Mouse (Mus musculus) heart, adult 2 months (tissue): ENCODE data around the gene Eif4e2. TPM values are rescaled to one million over a fixed set of nuclear protein-coding genes. Genes with fewer than 3 reads are reported as not detected.

ENCODE experiments used
- DNase-seq, 2 experiments: peaks; one replicate each; pipeline ENCODE4 v3.0.0; 2021
- H3K27ac ChIP-seq: fragments of 200-600 bp; 2 replicates; pipeline ENCODE4 v1.8.1; 2022
- H3K27me3 ChIP-seq: fragments of 200-500 bp; 2 replicates; pipeline ENCODE4 v1.6.1; 2012; ENCODE audit warnings: mild to moderate bottlenecking, low read length, inconsistent platforms, mixed read lengths; ENCODE audit not compliant: control insufficient read depth, insufficient read depth
- H3K36me3 ChIP-seq: fragments of 200-500 bp; 2 replicates; pipeline ENCODE4 v1.6.1; 2012; ENCODE audit warnings: low read length, inconsistent platforms; ENCODE audit not compliant: control insufficient read depth, insufficient read depth
- H3K4me1 ChIP-seq: fragments of 200-500 bp; 2 replicates; pipeline ENCODE4 v1.6.1; 2011; ENCODE audit warnings: low read length; ENCODE audit not compliant: control insufficient read depth, insufficient read depth
- H3K4me3 ChIP-seq: fragments of 200-600 bp; 2 replicates; pipeline ENCODE4 v1.8.1; 2022
- H3K79me2 ChIP-seq: fragments of 200-500 bp; replicated peaks from 2 replicates; pipeline ENCODE4 v1.6.1; 2012; ENCODE audit warnings: mild to moderate bottlenecking, inconsistent platforms, low read length, moderate library complexity, mixed read lengths; ENCODE audit not compliant: control insufficient read depth, insufficient read depth
- H3K9ac ChIP-seq: fragments of 200-500 bp; 2 replicates; pipeline ENCODE4 v1.6.1; 2012; ENCODE audit warnings: low read depth, mild to moderate bottlenecking, control low read depth, inconsistent platforms, low read length, mixed read lengths
- CTCF ChIP-seq: fragments of 200-600 bp; IDR thresholded peaks from 2 replicates; pipeline ENCODE4 v1.8.1; 2022; ENCODE audit warnings: antibody characterized with exemption, mild to moderate bottlenecking, moderate library complexity
- EP300 ChIP-seq: fragments of 200-500 bp; IDR thresholded peaks from 2 replicates; pipeline ENCODE4 v1.6.1; 2011; ENCODE audit warnings: low read depth, low read length, control low read depth; ENCODE audit not compliant: insufficient read depth
- POLR2A ChIP-seq: fragments of 200-500 bp; IDR thresholded peaks from 2 replicates; pipeline ENCODE4 v1.6.1; 2011; ENCODE audit warnings: mild to moderate bottlenecking, low read depth, low read length, control low read depth; ENCODE audit not compliant: insufficient read depth
- WGBS: fragments of 180-500 bp; shearing (Covaris S2); methylation state at CpG from one replicate; pipeline ENCODE4 v1.1.7; 2018; 5-methylcytosine and 5-hydroxymethylcytosine counted together
- intact Hi-C: fragments of 180-260 bp; cut with DNase I; formaldehyde crosslinking; loops from one replicate; pipeline ENCODE4 v1.15.1; 2025
- polyA plus RNA-seq: library from polyadenylated mRNA; depleted of rRNA; stranded (reverse); fragments of >200 nt; gene quantifications from 2 replicates; pipeline ENCODE4 v1.2.3, GENCODE M21; 2012
- total RNA-seq, 2 experiments: library from RNA; stranded (reverse); gene quantifications; 2 replicates each; pipeline ENCODE4 v1.2.3; 2021

Gene Eif4e2
- total and polyA plus RNA-seq, 3 experiments: 25.8 to 47.2 (median 44.1) TPM

DNA sequence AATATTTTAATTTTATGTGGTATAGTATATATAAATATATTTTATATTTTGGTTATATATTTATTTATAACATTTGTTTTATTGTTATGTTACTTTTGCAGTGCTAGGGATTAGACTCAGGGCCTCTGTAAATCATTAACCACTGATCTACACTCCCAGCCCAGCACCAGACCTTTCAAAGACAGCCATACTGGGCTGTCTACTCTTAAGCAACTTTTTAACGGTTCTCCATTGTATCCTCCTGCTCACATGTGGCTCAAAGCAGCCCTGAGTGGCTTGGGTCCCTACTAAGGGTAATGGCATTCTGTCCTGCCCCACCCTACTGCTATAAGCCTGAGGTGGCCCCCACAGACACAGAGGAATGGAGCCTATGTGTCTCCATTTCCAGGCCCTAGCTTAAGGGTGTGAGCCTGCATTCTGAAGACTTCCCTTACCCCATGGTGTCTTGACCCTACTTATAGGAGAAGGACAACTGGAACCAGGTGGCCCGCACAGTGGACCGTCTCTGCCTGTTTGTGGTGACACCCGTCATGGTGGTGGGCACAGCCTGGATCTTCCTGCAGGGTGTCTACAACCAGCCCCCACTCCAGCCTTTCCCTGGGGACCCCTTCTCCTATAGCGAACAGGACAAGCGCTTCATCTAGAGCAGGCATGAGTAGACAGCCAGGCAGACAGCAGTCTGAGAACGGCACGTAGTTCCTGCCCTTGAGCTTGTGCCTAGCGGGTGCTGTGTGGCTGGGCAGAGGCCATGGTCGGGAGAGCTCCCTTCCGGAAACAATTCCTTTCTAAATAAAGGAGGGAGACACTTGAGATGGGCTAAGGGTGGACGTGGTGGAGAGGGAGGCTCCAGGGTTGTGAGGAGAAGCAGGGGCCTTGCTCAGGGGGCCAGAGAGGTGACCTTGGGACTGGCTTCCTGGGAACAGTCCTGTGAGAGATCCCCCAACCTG, 15.3 kb upstream of the Eif4e2 start:
- Histone ChIP-seq H3K27ac (no peak overlapping the region), H3K9ac (no peak overlapping the region), H3K36me3 (no peaks in the 10 kb centered on the region), H3K27me3 (no peaks in the 10 kb centered on the region), H3K4me1 (no peaks in the 10 kb centered on the region), H3K79me2 (no peaks in the 10 kb centered on the region), H3K4me3 (no peak overlapping the region)
- DNase-seq: no peak
- TF ChIP-seq EP300 (no peak), POLR2A (no peak), CTCF (no peak)
- intact Hi-C loops: no loop called here
- WGBS: 60% methylated on average over 12 of the region's 12 CpGs

DNA sequence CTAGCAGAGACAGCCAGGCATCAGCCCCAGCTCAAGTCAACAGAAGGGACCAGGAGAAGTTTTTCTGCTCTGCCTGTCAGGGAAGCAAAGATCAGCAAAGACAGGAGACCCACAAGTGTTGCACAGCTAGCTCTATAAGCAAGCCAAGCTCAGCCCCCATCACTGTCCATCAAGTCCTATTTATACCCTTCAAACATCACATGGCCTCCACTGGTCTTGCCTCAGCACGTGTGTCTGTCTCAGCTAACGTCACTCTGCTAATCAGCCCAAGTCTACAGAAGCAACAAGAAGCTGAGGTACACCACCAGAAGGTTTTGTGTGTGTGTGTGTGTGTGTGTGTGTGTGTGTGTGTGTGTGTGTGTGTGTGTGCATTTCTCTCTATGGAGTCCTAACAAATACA, 12.9 kb upstream of the Eif4e2 start:
- Histone ChIP-seq H3K4me3 (no peak overlapping the region), H3K9ac (no peak overlapping the region), H3K27ac (no peak overlapping the region), H3K4me1 (no peaks in the 10 kb centered on the region), H3K79me2 (no peaks in the 10 kb centered on the region), H3K27me3 (no peaks in the 10 kb centered on the region), H3K36me3 (no peaks in the 10 kb centered on the region)
- WGBS: 18% methylated on average over 2 of the region's 2 CpGs
- TF ChIP-seq EP300: no peak
- TF ChIP-seq CTCF: no peak
- intact Hi-C loops: no loop called here
- no peak for DNase-seq

DNA sequence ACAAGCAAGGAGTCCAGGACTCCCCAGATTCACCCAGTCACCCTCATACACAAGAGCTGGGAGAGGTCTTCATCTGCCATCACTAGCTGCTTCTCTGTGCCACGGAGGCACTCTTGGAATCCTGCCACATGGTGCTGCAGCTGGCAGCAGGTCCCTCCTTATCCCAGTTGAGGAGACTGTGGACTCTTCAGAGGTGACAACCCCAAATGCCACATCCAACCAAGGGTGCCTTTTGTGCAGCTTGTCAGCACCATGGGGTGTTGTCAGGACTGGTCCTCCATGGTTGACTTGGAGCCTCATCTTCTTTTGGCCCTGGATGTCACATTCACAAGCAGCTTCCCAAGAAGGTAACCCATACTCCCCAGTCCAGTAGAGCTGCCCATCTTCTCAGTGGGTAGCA, 11.9 kb upstream of the Eif4e2 start:
- no peak overlapping the region for H3K9ac ChIP-seq
- 35% methylated on average over 1 of the region's 1 CpGs for WGBS
- H3K4me1 ChIP-seq: no peaks in the 10 kb centered on the region
- TF ChIP-seq POLR2A (no peak), CTCF (no peak), EP300 (no peak)
- H3K36me3 ChIP-seq: no peaks in the 10 kb centered on the region
- no peak for DNase-seq
- no peak overlapping the region for H3K4me3 ChIP-seq
- no peaks in the 10 kb centered on the region for H3K27me3 ChIP-seq
- no peaks in the 10 kb centered on the region for H3K79me2 ChIP-seq
- intact Hi-C loops: no loop called here
- H3K27ac ChIP-seq: no peak overlapping the region

DNA sequence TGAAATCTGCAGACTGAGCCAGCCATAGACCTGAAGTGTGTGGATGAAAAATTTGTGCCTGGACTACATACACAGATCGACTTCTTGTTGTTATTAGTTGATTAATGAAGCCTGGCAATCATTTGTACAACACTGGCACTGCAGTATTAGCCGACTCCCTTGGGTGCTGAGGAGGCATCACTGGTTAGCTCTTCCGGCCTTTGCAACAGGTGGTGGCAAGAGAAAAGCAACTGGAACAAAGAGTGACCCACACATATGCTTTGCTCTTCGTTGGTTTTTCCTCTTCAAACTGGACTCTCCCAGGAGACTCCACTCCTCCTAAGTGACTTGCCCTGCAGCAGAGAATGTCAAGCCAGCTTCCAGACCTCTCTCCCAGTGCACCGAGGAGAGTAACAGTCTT, 9.9 kb upstream of the Eif4e2 start:
- intact Hi-C loops: no loop called here
- H3K27me3 ChIP-seq: no peaks in the 10 kb centered on the region
- TF ChIP-seq POLR2A: no peak
- no peak for TF ChIP-seq CTCF
- DNase-seq: no peak
- H3K36me3 ChIP-seq: no peaks in the 10 kb centered on the region
- no peak overlapping the region for H3K4me3 ChIP-seq
- H3K79me2 ChIP-seq: no peaks in the 10 kb centered on the region
- WGBS: 77% methylated on average over 5 of the region's 5 CpGs
- no peak overlapping the region for H3K27ac ChIP-seq
- no peak overlapping the region for H3K9ac ChIP-seq
- no peaks in the 10 kb centered on the region for H3K4me1 ChIP-seq

DNA sequence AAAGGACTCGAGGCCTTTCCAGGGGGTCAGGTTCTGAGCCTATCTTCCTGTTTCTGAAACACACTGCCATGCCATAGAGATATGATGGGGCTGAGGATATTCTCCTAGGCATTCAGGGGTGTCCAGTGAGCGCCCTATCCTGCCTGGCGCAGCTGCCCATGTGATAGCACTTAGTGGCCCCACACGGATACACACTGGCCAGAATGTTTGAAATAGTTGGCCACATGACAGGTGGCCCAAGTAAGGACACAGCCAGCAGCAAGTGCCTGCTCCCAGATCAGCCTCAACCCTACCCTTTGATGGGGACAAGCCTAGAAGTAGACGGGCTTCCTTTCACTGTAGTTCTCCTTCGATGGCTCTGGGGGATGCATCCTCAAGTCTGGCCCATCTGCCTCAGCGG, 9.2 kb upstream of the Eif4e2 start, which contains the start of gene Chrng:
Chrng (plus strand) TSS at position 193 of the 400 bp plus-strand sequence.
- Histone ChIP-seq H3K4me1 (no peaks in the 10 kb centered on the region), H3K27ac (no peak within 1 kb of the TSS), H3K9ac (no peak within 1 kb of the TSS), H3K4me3 (no peak within 1 kb of the TSS), H3K79me2 (no peaks in the 10 kb centered on the region), H3K36me3 (no peaks in the 10 kb centered on the region), H3K27me3 (no peaks in the 10 kb centered on the region)
- intact Hi-C loops: no loop called here
- 86% methylated on average over 7 of the region's 7 CpGs for WGBS
- no peak for DNase-seq
- TF ChIP-seq CTCF: no peak
- TF ChIP-seq POLR2A: no peak
- TF ChIP-seq EP300: no peak

DNA sequence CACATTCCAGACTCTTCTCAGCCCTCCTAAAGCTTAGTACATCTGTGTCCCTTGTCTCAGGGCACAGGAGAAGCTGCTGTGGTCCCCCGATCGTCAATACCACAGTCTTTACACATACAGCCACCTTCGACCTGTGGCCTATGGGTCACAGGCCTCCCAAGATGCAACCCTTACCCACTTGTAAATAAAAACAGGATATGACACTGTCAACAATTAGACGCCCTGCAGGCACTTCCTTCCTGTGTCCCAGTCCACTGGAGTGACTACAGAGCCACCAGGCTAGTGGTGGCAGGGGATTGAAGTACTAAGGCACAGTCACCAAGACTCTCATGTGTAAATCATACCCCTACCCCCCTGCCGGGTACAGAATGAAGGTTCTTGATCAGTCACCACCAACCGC, 8.7 kb upstream of the Eif4e2 start:
- TF ChIP-seq EP300: no peak
- no peak for TF ChIP-seq POLR2A
- TF ChIP-seq CTCF: no peak
- H3K27me3 ChIP-seq: no peaks in the 10 kb centered on the region

More for the DNA sequence above, 8.7 kb upstream of the Eif4e2 start:
- Histone ChIP-seq H3K27ac (no peak overlapping the region), H3K79me2 (no peaks in the 10 kb centered on the region), H3K9ac (no peak overlapping the region), H3K4me3 (no peak overlapping the region), H3K4me1 (no peaks in the 10 kb centered on the region), H3K36me3 (no peaks in the 10 kb centered on the region)
- DNase-seq: no peak
- intact Hi-C loops: no loop called here
- 61% methylated on average over 6 of the region's 6 CpGs for WGBS
